Mouse (Mus musculus) stomach, postnatal 0 days (tissue): ENCODE data around the gene Dgcr8.

Source experiments
- CTCF ChIP-seq: IDR thresholded peaks from 2 replicates; pipeline ENCODE4 v1.5.1; 2016; ENCODE audit warnings: antibody characterized with exemption, low read depth, mild to moderate bottlenecking, moderate library complexity
- EP300 ChIP-seq: optimal IDR thresholded peaks from 2 replicates; pipeline ENCODE3; 2016; ENCODE audit warnings: antibody characterized with exemption

DNA sequence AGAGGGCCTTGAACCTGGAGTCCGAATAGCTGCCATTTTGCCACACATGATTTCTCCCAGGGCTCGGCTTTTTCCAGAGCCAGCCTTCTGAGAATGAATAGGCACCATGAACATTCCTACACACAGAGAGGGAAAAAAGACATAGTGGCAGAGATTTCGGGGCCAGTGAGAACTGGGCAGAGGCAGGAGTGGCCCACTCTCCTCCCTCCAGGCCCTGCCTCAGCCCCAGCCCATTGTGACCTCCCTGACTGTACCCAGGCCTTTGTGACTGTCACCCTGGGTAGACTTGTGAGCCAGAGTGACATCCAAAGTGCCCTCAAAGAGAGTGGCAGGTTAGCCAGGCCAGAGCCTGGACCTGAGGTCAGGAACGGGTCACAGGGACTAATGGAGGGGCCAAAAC, 71.5 kb downstream of the Dgcr8 start, which contains the start of gene Ccdc188:
- TF ChIP-seq EP300 (no peak), CTCF (no peak)
